Mouse (Mus musculus) ZHBTc4 (cell line): ENCODE data around the gene Arhgef6.

Experiments used
- DNase-seq: peaks from one replicate; pipeline ENCODE4 v3.0.0-alpha.2; 2011; ENCODE audit warnings: low read depth, low spot score

Gene Arhgef6

GRCm38 (mm10) chrX:57196319-57196718, 142.2 kb downstream of the Arhgef6 start:
- DNase-seq: no peak

- DNase-seq: no peak
Measured at GRCm38 (mm10) chrX:57189335-57189734, 149.2 kb downstream of the Arhgef6 start.

DNA sequence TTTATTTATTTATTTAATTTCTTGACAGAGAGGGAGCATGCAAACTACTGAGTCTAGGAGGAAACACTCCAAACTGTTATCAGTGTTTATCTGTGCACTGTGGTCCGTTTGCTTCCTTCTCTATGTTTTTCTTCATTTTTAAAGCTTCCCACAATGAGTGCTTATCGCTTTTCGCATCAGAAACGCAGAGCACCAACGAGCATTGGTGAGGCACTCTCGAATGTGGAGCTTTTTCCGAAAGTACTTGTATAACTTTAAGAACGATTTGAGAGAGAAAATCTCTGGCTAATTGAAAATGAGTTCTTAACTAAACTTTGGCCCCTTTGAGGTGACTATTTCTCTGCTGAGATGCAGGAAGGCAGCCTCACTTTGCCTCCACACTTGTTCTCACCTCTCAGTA, 151.2 kb downstream of the Arhgef6 start:
- no peak for DNase-seq

- DNase-seq: no peak
Measured at GRCm38 (mm10) chrX:57183359-57183758, 155.2 kb downstream of the Arhgef6 start.

DNA sequence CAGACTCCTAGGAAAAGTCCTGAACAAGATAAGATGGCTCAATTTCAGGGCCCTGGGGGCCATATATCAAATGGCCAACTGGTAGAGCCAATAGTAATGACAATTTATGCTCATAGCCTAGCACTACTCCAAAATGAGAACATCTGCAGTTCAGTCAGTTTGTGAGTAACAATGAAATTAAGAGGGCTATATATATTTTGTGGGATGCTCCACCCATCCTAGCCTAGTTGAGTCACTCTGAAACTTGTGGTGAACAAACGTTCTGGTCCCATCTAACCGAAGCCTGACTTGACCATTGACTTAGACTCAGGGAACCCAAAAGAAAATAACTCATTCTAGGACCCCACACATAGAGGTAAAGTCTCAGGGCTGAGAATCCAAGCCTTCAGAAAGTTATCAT, 156.1 kb downstream of the Arhgef6 start:
- no peak for DNase-seq
